In the genomic region with DNA sequence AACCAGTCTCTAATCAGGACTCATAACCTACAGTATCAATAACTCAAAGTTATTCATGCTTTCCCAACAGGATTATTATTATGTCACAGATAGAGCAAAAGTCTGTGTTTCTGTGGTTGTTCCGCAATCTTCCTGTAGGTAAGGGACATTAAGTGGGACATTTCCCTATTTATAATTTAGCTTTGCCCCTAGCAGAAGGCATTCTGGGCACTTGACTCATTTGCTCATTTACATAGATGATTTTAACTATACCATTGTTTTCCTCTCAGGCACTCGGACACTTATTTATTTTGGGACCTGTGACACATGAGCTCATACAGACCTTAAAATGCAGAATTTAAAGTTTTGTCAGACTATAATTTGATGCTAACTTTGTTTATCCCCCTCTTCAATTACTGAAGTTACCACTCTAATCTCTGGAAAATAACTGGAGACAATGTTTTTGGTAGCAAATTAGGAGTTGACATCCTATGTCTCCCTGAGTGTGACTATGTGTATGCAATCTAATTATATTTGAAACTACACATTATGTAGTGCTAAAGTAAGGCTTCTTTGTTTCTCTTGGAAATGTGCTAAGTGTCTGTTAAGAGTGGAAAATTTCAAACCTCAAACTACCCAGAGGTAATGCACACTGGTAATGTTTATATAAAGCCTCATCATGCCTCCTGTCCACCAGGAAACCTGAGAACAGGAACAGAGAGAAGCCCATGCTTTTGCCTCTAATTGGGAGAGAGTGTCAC, we compare ENCODE assay signal across 24 mouse cellular contexts. TPM values are rescaled to one million over a fixed set of nuclear protein-coding genes. Genes with fewer than 3 reads are reported as not detected.
DNase-seq lines count a peak whose midpoint lies in the region; ATAC-seq and TF ChIP-seq lines count a peak whose summit lies in the region.
"Had no signal": no experiment of that assay in that cellular context is flagged by ENCODE, and none has a peak within 500 bp of the region (broad histone marks: within the 10 kb centered on the region; RNA-seq: fewer than 3 reads in every experiment).

No protein-coding gene starts in this region.

- no peak overlapping the region for H3K4me2 ChIP-seq in kidney, embryonic 14.5 days (replicated peaks; ENCODE audit: low read depth, low read length)
- H3K4me2 ChIP-seq: embryonic facial prominence, embryonic 15.5 days; heart, embryonic 15.5 days; hindbrain, embryonic 13.5 days; liver, embryonic 12.5 days; midbrain, embryonic 12.5 days; neural tube, embryonic 15.5 days had no signal

- H3K4me3 ChIP-seq in kidney, embryonic 14.5 days (ENCODE audit: low read length) = no peak overlapping the region
- no peak overlapping the region for H3K4me3 ChIP-seq in kidney, adult 2 months (ENCODE audit: insufficient read depth, low read depth, low read length)
- H3K4me3 ChIP-seq: embryonic facial prominence, embryonic 15.5 days; heart, embryonic 15.5 days; hindbrain, embryonic 13.5 days; left cerebral cortex, adult 2 months; liver, embryonic 12.5 days; midbrain, embryonic 12.5 days; neural tube, embryonic 15.5 days had no signal

- peaks cover 12% of the 10 kb centered on the region; the same call in 1 of the 2 replicates for H3K4me1 ChIP-seq in kidney, embryonic 14.5 days (ENCODE audit: control insufficient read depth, insufficient read depth, low read length)
- no peaks in the 10 kb centered on the region for H3K4me1 ChIP-seq in kidney, adult 2 months (ENCODE audit: control insufficient read depth, insufficient read depth, low read length)
- H3K4me1 ChIP-seq: hindbrain, embryonic 13.5 days; liver, embryonic 12.5 days; midbrain, embryonic 12.5 days had no signal

- H3K9ac ChIP-seq in kidney, embryonic 14.5 days (ENCODE audit: low read depth, low read length) = no peak overlapping the region
- H3K9ac ChIP-seq: embryonic facial prominence, embryonic 15.5 days; heart, embryonic 15.5 days; hindbrain, embryonic 13.5 days; liver, embryonic 12.5 days; midbrain, embryonic 12.5 days; neural tube, embryonic 15.5 days had no signal

- POLR2A ChIA-PET in Patski (lab: Charles Lee) = interaction anchor here (0.5 to 0.7 kb wide), 4 partner anchors 13 to 1975 kb away, joined by 3 to 4 read pairs (median 3); no protein-coding TSS in a partner anchor

- TF ChIP-seq CTCF in kidney, adult 2 months (conservative IDR thresholded peaks at IDR 0.05; ENCODE audit: insufficient read depth, insufficient read length, low read depth, low read length) = no peak
- no peak for TF ChIP-seq CTCF in Patski (IDR thresholded peaks at IDR 0.05)

- H3K27me3 ChIP-seq in kidney, embryonic 14.5 days (ENCODE audit: control insufficient read depth, insufficient read depth, low read length) = no peaks in the 10 kb centered on the region
- H3K27me3 ChIP-seq in kidney, adult 2 months (replicated peaks; ENCODE audit: control insufficient read depth, insufficient read depth, low read length) = no peaks in the 10 kb centered on the region
- no peaks in the 10 kb centered on the region for H3K27me3 ChIP-seq in Patski
- H3K27me3 ChIP-seq: embryonic facial prominence, embryonic 15.5 days; heart, embryonic 15.5 days; hindbrain, embryonic 13.5 days; liver, embryonic 12.5 days; midbrain, embryonic 12.5 days; neural tube, embryonic 15.5 days had no signal

- peak overlapping the region; percentile 38 for H3K27ac ChIP-seq in kidney, embryonic 14.5 days (ENCODE audit: low read depth, low read length)
- no peak overlapping the region for H3K27ac ChIP-seq in kidney, adult 2 months (ENCODE audit: insufficient read depth, low read depth, low read length)
- H3K27ac ChIP-seq: embryonic facial prominence, embryonic 15.5 days; heart, embryonic 15.5 days; hindbrain, embryonic 13.5 days; left cerebral cortex, adult 2 months; liver, embryonic 12.5 days; midbrain, embryonic 12.5 days; neural tube, embryonic 15.5 days had no signal

- no peak; the same call in 1 of the 2 replicates for ATAC-seq in kidney, embryonic 14.5 days (ENCODE audit: low FRiP score, low TSS enrichment)
- peak; percentile 2 for ATAC-seq in Patski
- peak; percentile 12; the same call in 1 of the 2 replicates for ATAC-seq in megakaryocyte, adult 5-6 weeks (ENCODE audit: poor library complexity, severe bottlenecking)
- ATAC-seq: forebrain, embryonic 16.5 days; liver, embryonic 12.5 days had no signal

- in situ Hi-C loops in Patski (cut with MboI; ENCODE audit: low pct_unique_long_range_greater_than_20kb) = no loop called here

- intact Hi-C loops in left cerebral cortex, postnatal 4 days (cut with DNase I) = no loop called here

- CTCF ChIA-PET in Patski (lab: Charles Lee) = interaction anchor here (1.5 kb wide), 2 partner anchors 16 to 23 kb away, joined by 4 to 5 read pairs; no protein-coding TSS in a partner anchor

- WGBS in kidney, embryonic 14.5 days = 62% methylated on average over 2 of the region's 2 CpGs
- 71% methylated on average over 2 of the region's 2 CpGs for WGBS in kidney, adult 2 months

- no peaks in the 10 kb centered on the region for H3K9me3 ChIP-seq in kidney, embryonic 14.5 days (ENCODE audit: control insufficient read depth, low read length)
- H3K9me3 ChIP-seq: embryonic facial prominence, embryonic 15.5 days; heart, embryonic 15.5 days; hindbrain, embryonic 13.5 days; liver, embryonic 12.5 days; midbrain, embryonic 12.5 days; neural tube, embryonic 15.5 days had no signal

- no peaks in the 10 kb centered on the region for H3K36me3 ChIP-seq in kidney, embryonic 14.5 days (ENCODE audit: control insufficient read depth, insufficient read depth, low read length)
- H3K36me3 ChIP-seq in kidney, adult 2 months (ENCODE audit: control insufficient read depth, insufficient read depth, low read length) = no peaks in the 10 kb centered on the region
- H3K36me3 ChIP-seq: embryonic facial prominence, embryonic 15.5 days; heart, embryonic 15.5 days; hindbrain, embryonic 13.5 days; liver, embryonic 12.5 days; midbrain, embryonic 12.5 days; neural tube, embryonic 15.5 days had no signal

- no peak for TF ChIP-seq POLR2A in kidney, adult 2 months (IDR thresholded peaks at IDR 0.05; ENCODE audit: low read depth, low read length)

- DNase-seq in kidney, adult 2 months = no peak
- DNase-seq in 416B (ENCODE audit: low read depth) (peak; percentile 24), Patski (ENCODE audit: low read depth, low spot score) (no peak)
- no peak for DNase-seq in left cerebral cortex, adult 11 months (ENCODE audit: low spot score)
- no peak for DNase-seq in left cerebral cortex, postnatal 4 days
- DNase-seq: adrenal gland, postnatal 36 days; cerebellum, adult 11 months; cerebellum, postnatal 10 days; gastrocnemius, postnatal 25 days; heart, postnatal 36 days; kidney, adult 18-20 months; layer of hippocampus, adult 9-11 months; lung, adult 18-20 months; lung, postnatal 14 days had no signal

RNA-seq across cellular contexts. Expression of a gene that starts 51.8 kb away (rescaled TPM):
- polyA plus RNA-seq in kidney, embryonic 14.5 days (2014; fragmentation: Nextera tagmentation; extraction: Ambion mirVana) = 94.7 and 114 TPM in 2 replicates
- polyA plus RNA-seq in kidney, adult 2 months (2012; rRNA removed) = 101 and 121 TPM in 2 replicates
- polyA plus RNA-seq in Patski (2021) = not detected
- not detected in 2 replicates for total RNA-seq in megakaryocyte, adult 5-6 weeks (2015)
- total RNA-seq in megakaryocyte, adult 5-6 weeks (2017) = not detected in 2 replicates
- 1 to 10 TPM; 4.0 to 4.4 TPM for total RNA-seq in left cerebral cortex, postnatal 4 days (2021)

Comparison
In these comparisons a context has a peak if more than half of its experiments do, and no peak if none do; other contexts are left out.
1. RNA of a gene that starts 51.8 kb away (polyA plus RNA-seq): 101 to 121 TPM in kidney, adult 2 months and 94.7 to 114 TPM in kidney, embryonic 14.5 days; not detected in Patski (single experiment); every median in the first group is over 10 times any median in the second.